Mouse (Mus musculus) embryonic fibroblast, embryonic 13.5 days (primary cell): ENCODE results near the gene Fndc11. TPM values are rescaled to one million over a fixed set of nuclear protein-coding genes. Genes with fewer than 3 reads are reported as not detected.

Source experiments
- H3K27ac ChIP-seq: 2 replicates; pipeline ENCODE4 v1.5.1; 2012; ENCODE audit warnings: low read length, control low read depth, inconsistent platforms; ENCODE audit not compliant: insufficient read depth
- H3K4me1 ChIP-seq: 2 replicates; pipeline ENCODE4 v1.6.1; 2011; ENCODE audit warnings: low read length; ENCODE audit not compliant: control insufficient read depth, insufficient read depth
- H3K4me3 ChIP-seq: 2 replicates; pipeline ENCODE4 v1.5.1; 2011; ENCODE audit warnings: mild to moderate bottlenecking, control low read depth, low read length; ENCODE audit not compliant: insufficient read depth
- CTCF ChIP-seq: IDR thresholded peaks from 2 replicates; pipeline ENCODE4 v1.5.1; 2011; ENCODE audit warnings: mild to moderate bottlenecking, control low read depth, low read length, moderate library complexity, borderline replicate concordance; ENCODE audit not compliant: insufficient read depth
- POLR2A ChIP-seq: IDR thresholded peaks from 2 replicates; pipeline ENCODE4 v1.6.1; 2011; ENCODE audit warnings: low read depth, mild to moderate bottlenecking, control low read depth, low read length, moderate library complexity
- polyA plus RNA-seq: library from polyadenylated mRNA; stranded (reverse); fragments of >200 nt; gene quantifications from 2 replicates; pipeline ENCODE4 v1.2.4, GENCODE M21; 2011; ENCODE audit warnings: low read depth; ENCODE audit not compliant: missing spikeins, insufficient read length

Fndc11 gene
- polyA plus RNA-seq, 1 experiment: not detected

DNA sequence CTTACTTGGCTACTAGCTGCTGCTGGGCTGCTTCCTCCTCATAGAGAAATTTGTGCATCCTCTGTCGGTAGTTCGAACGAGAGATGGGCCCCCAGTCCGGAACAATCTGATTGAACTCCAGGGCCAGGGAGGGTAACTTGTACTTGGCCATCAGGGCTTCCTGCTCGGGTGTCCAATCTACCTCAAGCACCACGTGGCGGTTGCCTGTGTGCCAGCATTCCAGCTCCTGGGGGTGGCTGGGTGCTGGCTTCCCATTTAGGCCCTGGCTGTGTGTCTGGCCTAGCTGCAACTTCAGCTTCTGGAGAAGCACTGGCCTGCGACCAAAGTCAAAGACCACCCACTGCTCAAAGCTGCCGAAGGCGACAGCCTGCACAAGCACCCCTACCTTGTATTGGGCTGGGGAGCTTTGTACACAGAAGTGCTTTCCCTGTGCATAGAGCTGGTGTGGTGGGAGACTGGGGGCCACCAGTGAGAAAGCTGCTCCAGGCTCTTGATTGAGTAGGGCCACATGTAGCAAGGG, 18.3 kb downstream of the Fndc11 start:
- no peaks in the 10 kb centered on the region for H3K4me1 ChIP-seq
- no peak for TF ChIP-seq POLR2A
- TF ChIP-seq CTCF: no peak
- no peak overlapping the region for H3K4me3 ChIP-seq
- H3K27ac ChIP-seq: no peak overlapping the region

DNA sequence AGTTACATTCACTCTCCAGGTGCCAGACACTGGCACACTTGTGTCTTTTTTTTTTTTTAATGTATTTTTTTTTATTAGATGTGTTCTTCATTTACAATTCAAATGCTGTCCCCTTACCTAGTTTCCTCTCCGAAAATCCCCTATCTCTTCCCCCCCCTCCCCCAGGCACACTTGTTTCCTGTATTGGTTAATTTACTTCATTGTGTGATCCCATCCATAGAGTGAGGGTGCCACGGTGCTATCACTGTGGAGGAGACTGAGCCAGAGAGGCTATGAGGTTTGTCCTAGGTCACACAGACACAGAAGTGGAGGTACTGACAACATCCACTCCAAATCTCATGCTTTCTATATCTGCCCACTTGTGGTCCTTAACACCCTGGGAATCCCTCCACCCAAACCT, 19.0 kb downstream of the Fndc11 start:
- H3K4me1 ChIP-seq: no peaks in the 10 kb centered on the region
- no peak for TF ChIP-seq CTCF
- TF ChIP-seq POLR2A: no peak
- H3K4me3 ChIP-seq: no peak overlapping the region
- H3K27ac ChIP-seq: no peak overlapping the region

- Histone ChIP-seq H3K4me3 (no peak overlapping the region), H3K27ac (no peak overlapping the region), H3K4me1 (no peaks in the 10 kb centered on the region)
- TF ChIP-seq POLR2A (no peak), CTCF (no peak)
Observed at GRCm38 (mm10) chr2:181239261-181239660, 19.4 kb downstream of the Fndc11 start.

DNA sequence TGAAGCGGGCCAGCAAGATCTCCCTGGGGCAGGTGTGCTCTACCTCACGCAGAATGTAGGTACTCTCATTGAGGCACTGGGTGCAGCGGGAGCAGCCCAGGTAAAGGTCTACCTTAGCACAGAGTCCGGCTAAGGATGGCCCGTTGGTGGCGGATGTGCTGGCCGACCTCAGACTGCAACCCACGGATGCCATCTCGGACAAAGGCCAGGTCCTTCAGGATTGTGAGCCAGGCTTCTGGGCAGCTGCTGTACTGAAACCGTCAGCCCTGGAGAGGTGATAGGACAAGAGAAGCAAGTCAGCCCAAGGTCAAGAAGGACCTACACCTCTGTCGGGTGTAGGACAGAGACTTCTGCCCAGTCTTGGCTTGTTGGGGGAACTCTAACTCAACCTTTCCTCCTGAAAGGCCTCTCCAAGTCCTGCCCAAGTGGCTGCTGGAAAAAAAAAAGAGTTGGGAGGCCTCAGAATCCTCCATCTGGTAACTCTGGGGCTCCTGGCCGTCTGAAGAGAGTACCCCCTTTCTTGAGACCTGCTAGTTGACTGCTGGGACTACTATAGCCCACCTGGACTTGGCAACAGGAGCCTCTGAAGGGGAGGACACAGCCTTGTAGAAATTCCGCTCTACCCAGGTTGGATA, 21.1 kb downstream of the Fndc11 start:
- TF ChIP-seq POLR2A (no peak), CTCF (no peak)
- Histone ChIP-seq H3K4me1 (no peaks in the 10 kb centered on the region), H3K27ac (no peak overlapping the region), H3K4me3 (peak overlapping the region; percentile 70)

DNA sequence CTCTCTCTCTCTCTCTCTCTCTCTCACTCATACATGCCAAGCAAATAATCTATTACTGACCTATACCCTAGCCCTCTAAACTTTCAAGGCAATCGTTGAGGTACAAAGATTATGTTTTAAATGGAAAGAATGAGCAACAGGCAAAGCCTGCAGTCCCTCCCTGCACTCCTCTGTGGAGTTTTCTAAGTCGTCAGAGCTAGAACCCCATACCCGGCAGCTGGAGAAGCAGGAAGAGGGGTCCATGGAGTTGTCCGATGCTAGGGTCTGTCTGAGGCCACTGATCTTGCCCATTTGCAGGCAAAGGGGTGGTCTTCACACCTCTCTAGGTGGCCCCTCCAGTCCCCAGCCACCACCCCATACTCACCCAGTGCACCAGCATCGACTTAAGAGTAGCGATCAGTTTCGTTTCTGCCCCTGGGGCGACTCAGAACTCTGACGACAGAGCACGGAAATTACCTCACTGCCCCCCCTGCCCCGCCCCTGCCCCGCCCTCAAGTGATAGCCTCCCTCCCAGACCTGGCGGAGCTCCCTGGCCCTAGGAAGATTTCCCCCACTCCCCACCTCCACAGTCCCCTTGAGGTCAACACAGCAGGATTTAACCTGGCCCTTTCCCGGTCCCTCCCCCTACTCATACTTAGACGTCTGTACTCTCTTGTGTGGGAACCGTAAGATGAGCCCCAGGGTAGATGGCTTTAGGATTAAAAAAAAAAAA, 21.9 kb downstream of the Fndc11 start, which contains the start of gene Helz2:
TSS of gene Helz2 (minus strand) at position 426 of the 712 bp plus-strand sequence.
- Histone ChIP-seq H3K4me3 (peak within 1 kb of the TSS; percentile 70), H3K4me1 (no peaks in the 10 kb centered on the region)

GRCm38 (mm10) chr2:181242314-181242665, 22.5 kb downstream of the Fndc11 start:
- Histone ChIP-seq H3K4me1 (no peaks in the 10 kb centered on the region), H3K4me3 (peak overlapping the region; percentile 70; the same call in 1 of the 2 replicates), H3K27ac (no peak overlapping the region)
- TF ChIP-seq POLR2A (no peak; the same call in 1 of the 2 replicates), CTCF (no peak)

More for the DNA sequence above, 21.9 kb downstream of the Fndc11 start, which contains the start of gene Helz2:
- no peak within 1 kb of the TSS for H3K27ac ChIP-seq
- TF ChIP-seq CTCF (no peak), POLR2A (peak; percentile 87)

- no peak overlapping the region for H3K4me3 ChIP-seq
- peak overlapping the region; percentile 5; the same call in 1 of the 2 replicates for H3K27ac ChIP-seq
- no peak for TF ChIP-seq CTCF
- no peak for TF ChIP-seq POLR2A
- no peaks in the 10 kb centered on the region for H3K4me1 ChIP-seq
Observed at GRCm38 (mm10) chr2:181243706-181244394, 24.0 kb downstream of the Fndc11 start.

GRCm38 (mm10) chr2:181245031-181245430, 25.2 kb downstream of the Fndc11 start:
- TF ChIP-seq CTCF (no peak), POLR2A (no peak)
- Histone ChIP-seq H3K4me3 (no peak overlapping the region), H3K4me1 (no peaks in the 10 kb centered on the region), H3K27ac (no peak overlapping the region)

- no peak overlapping the region for H3K27ac ChIP-seq
- TF ChIP-seq POLR2A (no peak), CTCF (no peak)
Observed at GRCm38 (mm10) chr2:181249217-181249616, 29.4 kb downstream of the Fndc11 start.

More at GRCm38 (mm10) chr2:181249217-181249616, 29.4 kb downstream of the Fndc11 start:
- Histone ChIP-seq H3K4me1 (no peaks in the 10 kb centered on the region), H3K4me3 (no peak overlapping the region)
